Mouse (Mus musculus) lung, postnatal 0 days (tissue): Measurements from ENCODE around the gene Rabgef1. TPM values are rescaled to one million over a fixed set of nuclear protein-coding genes. Genes with fewer than 3 reads are reported as not detected.

Experiments
- ATAC-seq: fragments of 200-750 bp; cut with Nextera tagmentation; 2 replicates; pipeline ENCODE4 v1.8.0; 2017; ENCODE audit warnings: moderate library complexity
- DNase-seq: peaks from one replicate; pipeline ENCODE4 v3.0.0-alpha.2; 2016; ENCODE audit warnings: low spot score
- H3K27ac ChIP-seq: fragments of 300-500 bp; sonication (generic); 2 replicates; pipeline ENCODE4 v1.5.1; 2014; ENCODE audit warnings: antibody characterized with exemption, mild to moderate bottlenecking, low read length, mixed read lengths
- H3K27me3 ChIP-seq: fragments of 300-500 bp; sonication (generic); replicated peaks from 2 replicates; pipeline ENCODE4 v1.6.1; 2014; ENCODE audit warnings: low read length, mixed read lengths; ENCODE audit not compliant: insufficient read depth
- H3K36me3 ChIP-seq: fragments of 300-500 bp; sonication (generic); 2 replicates; pipeline ENCODE4 v1.6.1; 2014; ENCODE audit warnings: low read length, mixed read lengths; ENCODE audit not compliant: insufficient read depth
- H3K4me1 ChIP-seq: fragments of 300-500 bp; sonication (generic); 2 replicates; pipeline ENCODE4 v1.6.1; 2014; ENCODE audit warnings: antibody characterized with exemption, low read depth, low read length, mixed read lengths; ENCODE audit not compliant: insufficient read depth
- H3K4me2 ChIP-seq: fragments of 300-500 bp; sonication (generic); replicated peaks from 2 replicates; pipeline ENCODE4 v1.6.1; 2014; ENCODE audit warnings: low read depth, mild to moderate bottlenecking, low read length, moderate library complexity, mixed read lengths
- H3K4me3 ChIP-seq: fragments of 300-500 bp; sonication (generic); 2 replicates; pipeline ENCODE4 v1.5.1; 2014; ENCODE audit warnings: low read depth, low read length
- H3K9ac ChIP-seq: fragments of 300-500 bp; sonication (generic); replicated peaks from 2 replicates; pipeline ENCODE4 v1.6.1; 2014; ENCODE audit warnings: low read depth, mild to moderate bottlenecking
- H3K9me3 ChIP-seq: fragments of 300-500 bp; sonication (generic); 2 replicates; pipeline ENCODE4 v1.6.1; 2016; ENCODE audit warnings: low read length, mixed read lengths
- CTCF ChIP-seq: IDR thresholded peaks from 2 replicates; pipeline ENCODE4 v1.5.1; 2016; ENCODE audit warnings: antibody characterized with exemption, mild to moderate bottlenecking
- EP300 ChIP-seq: IDR thresholded peaks from 2 replicates; pipeline ENCODE4 v1.6.1; 2016; ENCODE audit warnings: antibody characterized with exemption, mild to moderate bottlenecking, control low read depth
- WGBS: fragments of 180-500 bp; shearing (Covaris S2); extraction: QIAGEN DNeasy Blood & Tissue Kit; methylation state at CpG from one replicate; pipeline ENCODE4 v1.1.7; 2014; 5-methylcytosine and 5-hydroxymethylcytosine counted together
- polyA plus RNA-seq: library from polyadenylated mRNA; unstranded; fragments of >200 nt; fragmentation: Nextera tagmentation; extraction: Ambion mirVana; gene quantifications from 2 replicates; pipeline ENCODE4 v1.2.1, GENCODE M21; 2015

Gene Rabgef1
- polyA plus RNA-seq, 1 experiment from 2014 or later: 50.5 TPM

GRCm38 (mm10) chr5:130222146-130223004 lies 50.8 kb downstream of the Rabgef1 start:
- 0 out of 2 replicates have a peak, but pooled peaks have one; percentile 46 for TF ChIP-seq EP300
- TF ChIP-seq CTCF: peak; percentile 70

GRCm38 (mm10) chr5:130226790-130227189 lies 55.2 kb downstream of the Rabgef1 start:
- 64% methylated on average over 3 of the region's 3 CpGs for WGBS
- Histone ChIP-seq H3K36me3 (peaks cover 2% of the 10 kb centered on the region; the same call in 1 of the 2 replicates), H3K9ac (no peak overlapping the region), H3K4me1 (peaks cover 21% of the 10 kb centered on the region; the same call in 1 of the 2 replicates), H3K4me3 (no peak overlapping the region), H3K27ac (peak overlapping the region; percentile 58; the same call in 1 of the 2 replicates), H3K4me2 (no peak overlapping the region), H3K9me3 (no peaks in the 10 kb centered on the region), H3K27me3 (no peaks in the 10 kb centered on the region)
- ATAC-seq (no peak), DNase-seq (no peak)
- TF ChIP-seq CTCF (no peak), EP300 (no peak)

More at GRCm38 (mm10) chr5:130222146-130223004, 50.8 kb downstream of the Rabgef1 start:
- H3K4me3 ChIP-seq: peak overlapping the region; percentile 100
- ATAC-seq: peak; percentile 90
- peak overlapping the region; percentile 95 for H3K9ac ChIP-seq
- DNase-seq: peak; percentile 92
- WGBS: under 1% methylated on average over 81 of the region's 88 CpGs
- H3K4me1 ChIP-seq: peaks cover 18% of the 10 kb centered on the region; the same call in 1 of the 2 replicates
- H3K4me2 ChIP-seq: peak overlapping the region; percentile 65
- no peaks in the 10 kb centered on the region for H3K9me3 ChIP-seq
- no peaks in the 10 kb centered on the region for H3K27me3 ChIP-seq
- no peaks in the 10 kb centered on the region for H3K36me3 ChIP-seq
- peak overlapping the region; percentile 94 for H3K27ac ChIP-seq

GRCm38 (mm10) chr5:130228120-130228519 lies 56.5 kb downstream of the Rabgef1 start:
- Histone ChIP-seq H3K4me3 (no peak overlapping the region), H3K9ac (no peak overlapping the region), H3K27ac (peak overlapping the region; percentile 51; the same call in 1 of the 2 replicates), H3K4me1 (peaks cover 21% of the 10 kb centered on the region; the same call in 1 of the 2 replicates), H3K4me2 (0 out of 2 replicates have a peak overlapping the region, but pooled peaks have one; percentile 6), H3K9me3 (no peaks in the 10 kb centered on the region), H3K27me3 (no peaks in the 10 kb centered on the region), H3K36me3 (peaks cover 15% of the 10 kb centered on the region)
- WGBS: 9% methylated on average over 4 of the region's 4 CpGs
- ATAC-seq (peak; percentile 80), DNase-seq (peak; percentile 92)
- no peak for TF ChIP-seq CTCF
- TF ChIP-seq EP300: peak; percentile 72

GRCm38 (mm10) chr5:130236302-130236701 lies 64.7 kb downstream of the Rabgef1 start:
- no peak for ATAC-seq
- Histone ChIP-seq H3K4me3 (no peak overlapping the region), H3K9ac (no peak overlapping the region), H3K4me1 (no peaks in the 10 kb centered on the region), H3K27me3 (no peaks in the 10 kb centered on the region), H3K4me2 (no peak overlapping the region), H3K9me3 (no peaks in the 10 kb centered on the region), H3K27ac (no peak overlapping the region), H3K36me3 (peaks cover 73% of the 10 kb centered on the region)
- TF ChIP-seq CTCF: no peak
- WGBS: 92% methylated on average over 8 of the region's 8 CpGs
- no peak for DNase-seq

GRCm38 (mm10) chr5:130239236-130239635 lies 67.6 kb downstream of the Rabgef1 start:
- Histone ChIP-seq H3K4me1 (no peaks in the 10 kb centered on the region), H3K36me3 (peaks cover 60% of the 10 kb centered on the region), H3K9ac (no peak overlapping the region), H3K27ac (no peak overlapping the region), H3K4me3 (no peak overlapping the region), H3K4me2 (no peak overlapping the region), H3K9me3 (no peaks in the 10 kb centered on the region), H3K27me3 (no peaks in the 10 kb centered on the region)
- ATAC-seq (no peak), DNase-seq (no peak)
- TF ChIP-seq EP300 (no peak), CTCF (no peak)
- WGBS: 85% methylated on average over 7 of the region's 7 CpGs

- Histone ChIP-seq H3K4me3 (no peak overlapping the region), H3K27ac (no peak overlapping the region), H3K36me3 (peaks cover 60% of the 10 kb centered on the region), H3K27me3 (no peaks in the 10 kb centered on the region), H3K9ac (no peak overlapping the region), H3K4me1 (no peaks in the 10 kb centered on the region), H3K4me2 (no peak overlapping the region), H3K9me3 (no peaks in the 10 kb centered on the region)
- DNase-seq: no peak
- ATAC-seq: no peak
- no peak for TF ChIP-seq CTCF
- no peak for TF ChIP-seq EP300
- 96% methylated on average over 2 of the region's 2 CpGs for WGBS
Measured at GRCm38 (mm10) chr5:130239856-130240255, 68.3 kb downstream of the Rabgef1 start.
